Mouse (Mus musculus) ES-Bruce4 (cell line): ENCODE measurements around the gene F12. TPM values are rescaled to one million over a fixed set of nuclear protein-coding genes. Genes with fewer than 3 reads are reported as not detected.
"Not testable (repeated sequence)": the region's sequence is repeated elsewhere in the genome, so short reads cannot be mapped to it uniquely, and the experiment has no call there.

ENCODE experiments used
- H3K27ac ChIP-seq: 2 replicates; pipeline ENCODE4 v1.5.1; 2012; ENCODE audit warnings: low read length, inconsistent platforms; ENCODE audit not compliant: insufficient read depth
- H3K27me3 ChIP-seq: 2 replicates; pipeline ENCODE4 v1.6.1; 2012; ENCODE audit warnings: mild to moderate bottlenecking, low read length, inconsistent platforms; ENCODE audit not compliant: control insufficient read depth, poor library complexity, insufficient read depth, severe bottlenecking
- H3K36me3 ChIP-seq: 2 replicates; pipeline ENCODE4 v1.6.1; 2012; ENCODE audit warnings: inconsistent platforms, mild to moderate bottlenecking, low read length, moderate library complexity; ENCODE audit not compliant: control insufficient read depth, poor library complexity, insufficient read depth, severe bottlenecking
- H3K4me1 ChIP-seq: one replicate; pipeline ENCODE4 v1.8.1; 2011; ENCODE audit warnings: low read length; ENCODE audit not compliant: control insufficient read depth, insufficient read depth
- H3K4me3 ChIP-seq: 2 replicates; pipeline ENCODE4 v1.5.1; 2011; ENCODE audit warnings: low read depth, mild to moderate bottlenecking, low read length
- H3K9ac ChIP-seq: 2 replicates; pipeline ENCODE4 v1.6.1; 2012; ENCODE audit warnings: low read depth, mild to moderate bottlenecking, inconsistent platforms; ENCODE audit not compliant: poor library complexity, severe bottlenecking
- H3K9me3 ChIP-seq: replicated peaks from 2 replicates; pipeline ENCODE4 v1.6.1; 2012; ENCODE audit warnings: mild to moderate bottlenecking, low read length, inconsistent platforms; ENCODE audit not compliant: control insufficient read depth, poor library complexity, insufficient read depth, severe bottlenecking
- CTCF ChIP-seq: IDR thresholded peaks from one replicate; pipeline ENCODE4 v1.8.1; 2011; ENCODE audit warnings: low read depth, low read length
- EP300 ChIP-seq: IDR thresholded peaks from 2 replicates; pipeline ENCODE4 v1.6.1; 2011; ENCODE audit warnings: low read depth, low read length; ENCODE audit not compliant: insufficient read depth
- POLR2A ChIP-seq: IDR thresholded peaks from one replicate; pipeline ENCODE4 v1.8.1; 2011; ENCODE audit warnings: low read length; ENCODE audit not compliant: insufficient read depth
- polyA plus RNA-seq: library from polyadenylated mRNA; stranded (reverse); fragments of >200 nt; gene quantifications from 2 replicates; pipeline ENCODE4 v1.2.4, GENCODE M21; 2011; ENCODE audit warnings: low read depth; ENCODE audit not compliant: missing spikeins, insufficient read depth, insufficient read length

The F12 gene
- polyA plus RNA-seq, 1 experiment, result not detected

GRCm38 (mm10) chr13:55446483-55447105 is 20.0 kb upstream of the F12 start:
- Histone ChIP-seq H3K4me1 (peaks cover 12% of the 10 kb centered on the region), H3K27ac (no peak overlapping the region), H3K9me3 (no peaks in the 10 kb centered on the region), H3K4me3 (no peak overlapping the region; the same call in 1 of the 2 replicates), H3K36me3 (peaks cover 9% of the 10 kb centered on the region), H3K27me3 (no peaks in the 10 kb centered on the region), H3K9ac (no peak overlapping the region)
- TF ChIP-seq CTCF (no peak), POLR2A (no peak), EP300 (no peak)

GRCm38 (mm10) chr13:55445361-55446091 is 18.9 kb upstream of the F12 start:
- TF ChIP-seq POLR2A (no peak), EP300 (no peak), CTCF (no peak)
- Histone ChIP-seq H3K4me1 (peaks cover 12% of the 10 kb centered on the region), H3K36me3 (0 out of 2 replicates have a peak, but pooled peaks cover 2% of the 10 kb centered on the region), H3K4me3 (peak overlapping the region; percentile 96), H3K9ac (peak overlapping the region; percentile 98), H3K27me3 (no peaks in the 10 kb centered on the region), H3K9me3 (no peaks in the 10 kb centered on the region), H3K27ac (peak overlapping the region; percentile 46)

GRCm38 (mm10) chr13:55444937-55445315 is 18.3 kb upstream of the F12 start, which contains the start of gene Grk6:
Gene Grk6 (plus strand): TSS chr13:55445072.
- H3K4me3 ChIP-seq, result peak within 1 kb of the TSS; percentile 96
- no peaks in the 10 kb centered on the region for H3K36me3 ChIP-seq
- H3K27me3 ChIP-seq, result no peaks in the 10 kb centered on the region
- H3K9ac ChIP-seq, result peak within 1 kb of the TSS; percentile 98
- peaks cover 12% of the 10 kb centered on the region for H3K4me1 ChIP-seq
- TF ChIP-seq POLR2A (no peak), EP300 (no peak), CTCF (no peak)
- H3K27ac ChIP-seq, result peak within 1 kb of the TSS; percentile 89
- H3K9me3 ChIP-seq, result no peaks in the 10 kb centered on the region

GRCm38 (mm10) chr13:55444286-55444936 is 17.8 kb upstream of the F12 start:
- H3K27ac ChIP-seq, result peak overlapping the region; percentile 89
- no peak for TF ChIP-seq EP300
- TF ChIP-seq CTCF, result no peak
- TF ChIP-seq POLR2A, result no peak

GRCm38 (mm10) chr13:55443799-55444285 is 17.2 kb upstream of the F12 start:
- Histone ChIP-seq H3K9me3 (no peaks in the 10 kb centered on the region), H3K36me3 (no peaks in the 10 kb centered on the region), H3K27ac (peak overlapping the region; percentile 73), H3K27me3 (no peaks in the 10 kb centered on the region), H3K4me3 (peak overlapping the region; percentile 90), H3K4me1 (peaks cover 10% of the 10 kb centered on the region), H3K9ac (peak overlapping the region; percentile 69)
- TF ChIP-seq EP300 (no peak), CTCF (no peak), POLR2A (no peak)

More at GRCm38 (mm10) chr13:55444286-55444936, 17.8 kb upstream of the F12 start:
- Histone ChIP-seq H3K4me1 (peaks cover 10% of the 10 kb centered on the region), H3K4me3 (peak overlapping the region; percentile 90), H3K9me3 (no peaks in the 10 kb centered on the region), H3K9ac (peak overlapping the region; percentile 69), H3K36me3 (no peaks in the 10 kb centered on the region), H3K27me3 (no peaks in the 10 kb centered on the region)

- H3K36me3 ChIP-seq, H3K9ac ChIP-seq, H3K27me3 ChIP-seq, H3K9me3 ChIP-seq, H3K27ac ChIP-seq, H3K4me3 ChIP-seq, H3K4me1 ChIP-seq: not testable (repeated sequence)
Measured at GRCm38 (mm10) chr13:55437111-55437629, 10.6 kb upstream of the F12 start.
